Mouse (Mus musculus): ENCODE data around the gene Lmf2.

GRCm38 (mm10) chr15:89396883-89397282, 41.4 kb upstream of the Lmf2 start:
- TF ChIP-seq POLR2A (IDR thresholded peaks at IDR 0.05; ENCODE audit: borderline replicate concordance, extremely low read depth, insufficient read depth, insufficient read length, poor library complexity, severe bottlenecking), result no peak
- TF ChIP-seq CTCF (IDR thresholded peaks at IDR 0.05; ENCODE audit: borderline replicate concordance, extremely low read depth, insufficient read depth, insufficient read length), result no peak

Data from brain, embryonic 14.5 days (tissue).